Mouse (Mus musculus) mouse embryonic stem cell (cell line): ENCODE data around the gene Olfr1368.

ENCODE experiments used
- in situ Hi-C, 2 experiments: fragments of 300-500 bp; cut with MboI; formaldehyde crosslinking; loops; 1 replicate in 1 of 2; 3 replicates in 1 of 2; pipeline ENCODE4 v1.14.3; 2019 to 2020; ENCODE audit warnings: low sequenced_read_pairs in 2 of 2, low pct_unique_long_range_greater_than_20kb in 1 of 2, mixed read lengths in 1 of 2; ENCODE audit not compliant: unreplicated experiment in 1 of 2

Gene Olfr1368

GRCm38 (mm10) chr13:21145767-21146166, at the start of gene Olfr1368:
Olfr1368 (minus strand) TSS chr13:21145867.
- in situ Hi-C loops = loop anchor here in 1 of 2 experiments (25.0 kb wide), 2 partner anchors 208 to 833 kb away; no protein-coding TSS in a partner anchor

- in situ Hi-C loops = no loop called here
Observed at GRCm38 (mm10) chr13:21185521-21185920, 39.9 kb upstream of the Olfr1368 start.

GRCm38 (mm10) chr13:21183661-21184060, 38.0 kb upstream of the Olfr1368 start:
- in situ Hi-C loops = no loop called here

- in situ Hi-C loops = no loop called here
Observed at GRCm38 (mm10) chr13:21183066-21183465, 37.4 kb upstream of the Olfr1368 start.

GRCm38 (mm10) chr13:21181996-21182395, 36.3 kb upstream of the Olfr1368 start:
- in situ Hi-C loops = no loop called here

- in situ Hi-C loops = no loop called here
Observed at GRCm38 (mm10) chr13:21180551-21181530, 35.2 kb upstream of the Olfr1368 start.

GRCm38 (mm10) chr13:21179724-21180550, 34.3 kb upstream of the Olfr1368 start:
- in situ Hi-C loops = loop anchor here (10.0 kb wide), 2 partner anchors 145 to 745 kb away; no protein-coding TSS in a partner anchor

- in situ Hi-C loops = loop anchor here (10.0 kb wide), 2 partner anchors 145 to 745 kb away; no protein-coding TSS in a partner anchor
Observed at GRCm38 (mm10) chr13:21179367-21179723, 33.7 kb upstream of the Olfr1368 start, which contains the start of gene Trim27. Trim27 (plus strand) TSS chr13:21179445.

GRCm38 (mm10) chr13:21178364-21178763, 32.7 kb upstream of the Olfr1368 start:
- in situ Hi-C loops = loop anchor here (10.0 kb wide), 2 partner anchors 146 to 746 kb away; no protein-coding TSS in a partner anchor

- in situ Hi-C loops = loop anchor here (10.0 kb wide), 2 partner anchors 147 to 747 kb away; no protein-coding TSS in a partner anchor
Observed at GRCm38 (mm10) chr13:21177657-21178056, 32.0 kb upstream of the Olfr1368 start.

GRCm38 (mm10) chr13:21176733-21177132, 31.1 kb upstream of the Olfr1368 start:
- in situ Hi-C loops = loop anchor here (10.0 kb wide), 2 partner anchors 148 to 748 kb away; no protein-coding TSS in a partner anchor

GRCm38 (mm10) chr13:21173072-21173471, 27.4 kb upstream of the Olfr1368 start:
- in situ Hi-C loops = loop anchor here (5.0 to 25.0 kb wide), 4 partner anchors 79 to 764 kb away; partner anchors contain the start of gene Zfp184 (in 1 of the 2)

GRCm38 (mm10) chr13:21172241-21173027, 26.8 kb upstream of the Olfr1368 start:
- in situ Hi-C loops = loop anchor here (5.0 to 25.0 kb wide), 4 partner anchors 80 to 765 kb away; partner anchors contain the start of gene Zfp184 (in 1 of the 2)

- in situ Hi-C loops = loop anchor here (5.0 to 25.0 kb wide), 4 partner anchors 81 to 766 kb away; partner anchors contain the start of gene Zfp184 (in 1 of the 2)
Observed at GRCm38 (mm10) chr13:21171600-21172150, 26.0 kb upstream of the Olfr1368 start.

- in situ Hi-C loops = loop anchor here (5.0 to 25.0 kb wide), 4 partner anchors 81 to 766 kb away; partner anchors contain the start of gene Zfp184 (in 1 of the 2)
Observed at GRCm38 (mm10) chr13:21171156-21171530, 25.5 kb upstream of the Olfr1368 start.

GRCm38 (mm10) chr13:21170431-21171155, 24.9 kb upstream of the Olfr1368 start:
- in situ Hi-C loops = loop anchor here (5.0 to 25.0 kb wide), 4 partner anchors 82 to 767 kb away; partner anchors contain the start of gene Zfp184 (in 1 of the 2)
